Comparison of ENCODE assay signal across 8 mouse cellular contexts in the genomic region with DNA sequence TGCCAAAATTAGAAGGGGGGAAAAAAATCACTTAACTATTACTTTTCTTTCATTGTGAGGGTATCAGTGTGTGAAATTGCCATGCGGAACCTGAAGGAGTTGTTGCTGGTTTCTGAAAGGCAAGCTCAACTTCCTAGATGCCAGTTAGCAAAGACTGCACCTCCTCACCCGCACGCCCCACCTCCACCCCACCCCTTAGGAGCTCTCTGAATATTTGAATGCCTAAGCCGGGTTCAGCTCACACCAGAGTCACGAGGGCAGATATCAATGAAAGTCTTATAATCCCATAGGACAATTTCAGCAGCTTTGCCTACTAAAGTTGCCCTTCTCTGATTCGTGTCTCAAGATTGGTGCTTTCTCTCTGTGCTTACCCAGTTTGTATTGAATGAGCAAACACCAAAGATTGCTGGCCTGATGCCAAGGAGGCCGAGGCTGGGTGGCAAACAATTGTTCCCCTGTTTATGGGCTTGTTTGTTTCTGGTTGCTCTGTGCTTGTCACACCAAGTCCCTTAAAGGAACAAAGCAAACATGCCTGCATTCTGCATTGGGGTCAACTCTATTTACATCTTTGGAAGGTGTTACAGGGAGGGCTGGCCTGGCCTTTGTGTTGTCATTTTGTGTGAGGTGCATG. TPM values are rescaled to one million over a fixed set of nuclear protein-coding genes. Genes with fewer than 3 reads are reported as not detected.
DNase-seq lines count a peak whose midpoint lies in the region; ATAC-seq lines count a peak whose summit lies in the region.

No protein-coding gene starts in this region.

- H3K36me3 ChIP-seq in intestine, embryonic 16.5 days (ENCODE audit: control insufficient read depth, insufficient read depth, low read length) = no peaks in the 10 kb centered on the region
- H3K36me3 ChIP-seq in limb, embryonic 13.5 days = no peaks in the 10 kb centered on the region

- no peaks in the 10 kb centered on the region for H3K9me3 ChIP-seq in intestine, embryonic 16.5 days (ENCODE audit: control insufficient read depth, low read length)
- H3K9me3 ChIP-seq in limb, embryonic 13.5 days = no peaks in the 10 kb centered on the region

- ATAC-seq in intestine, embryonic 16.5 days = peak; percentile 42; the same call in 1 of the 2 replicates
- no peak for ATAC-seq in limb, embryonic 13.5 days (ENCODE audit: low FRiP score, low read depth)

- 29% methylated on average over 7 of the region's 7 CpGs for WGBS in intestine, embryonic 16.5 days
- 42% methylated on average over 7 of the region's 7 CpGs for WGBS in limb, embryonic 13.5 days

- peak overlapping the region; percentile 74 for H3K27ac ChIP-seq in intestine, embryonic 16.5 days (ENCODE audit: low read length)
- H3K27ac ChIP-seq in limb, embryonic 13.5 days = peak overlapping the region; percentile 33

- peaks cover 26% of the 10 kb centered on the region for H3K4me1 ChIP-seq in intestine, embryonic 16.5 days (ENCODE audit: control insufficient read depth, insufficient read depth, low read length)
- H3K4me1 ChIP-seq in limb, embryonic 13.5 days = peaks cover 36% of the 10 kb centered on the region

- DNase-seq in adrenal gland, postnatal 25 days = peak; percentile 8
- no peak for DNase-seq in adrenal gland, postnatal 4 days (ENCODE audit: low spot score in 2 of 2)
- DNase-seq in testis, postnatal 10 days (ENCODE audit: low spot score) = peak; percentile 66
- DNase-seq in testis, postnatal 14 days (ENCODE audit: low spot score) = no peak
- peak; percentile 35 for DNase-seq in retina, postnatal 7 days (ENCODE audit: low read depth, low spot score)
- no peak for DNase-seq in spleen, postnatal 14 days (ENCODE audit: low spot score in 2 of 2)

- no peak overlapping the region for H3K4me3 ChIP-seq in intestine, embryonic 16.5 days (ENCODE audit: low read length)
- no peak overlapping the region for H3K4me3 ChIP-seq in limb, embryonic 13.5 days

- H3K4me2 ChIP-seq in intestine, embryonic 16.5 days (ENCODE audit: low read depth, low read length) = no peak overlapping the region
- peak overlapping the region; percentile 9; the same call in 1 of the 2 replicates for H3K4me2 ChIP-seq in limb, embryonic 13.5 days (replicated peaks)

- no peaks in the 10 kb centered on the region for H3K27me3 ChIP-seq in intestine, embryonic 16.5 days (replicated peaks; ENCODE audit: control insufficient read depth, insufficient read depth, low read length)
- H3K27me3 ChIP-seq in limb, embryonic 13.5 days = no peaks in the 10 kb centered on the region

- H3K9ac ChIP-seq in intestine, embryonic 16.5 days (ENCODE audit: low read depth, low read length) = no peak overlapping the region
- no peak overlapping the region for H3K9ac ChIP-seq in limb, embryonic 13.5 days

RNA-seq across cellular contexts. Expression of a gene that starts 4.6 kb away (rescaled TPM):
- total RNA-seq in adrenal gland, postnatal 25 days (2021) = not detected in 2 replicates
- total RNA-seq in adrenal gland, postnatal 4 days (2021) = under 1 TPM in 1 of 2 experiments, not detected in 1; 0.22 TPM
- 0.10 and 0.29 TPM in 2 replicates for polyA plus RNA-seq in intestine, embryonic 16.5 days (2015; fragmentation: Nextera tagmentation; extraction: Ambion mirVana)
- 0.50 and 0.65 TPM in 2 replicates for polyA plus RNA-seq in limb, embryonic 13.5 days (2015; fragmentation: Nextera tagmentation; extraction: Ambion mirVana)

Comparison
In these comparisons a context has a peak if more than half of its experiments do, and no peak if none do; other contexts are left out.
1. DNase-seq: peak in adrenal gland, postnatal 25 days (single experiment), testis, postnatal 10 days (single experiment) and retina, postnatal 7 days (single experiment); none in adrenal gland, postnatal 4 days (0 of 2), testis, postnatal 14 days (single experiment) and spleen, postnatal 14 days (0 of 2).